In the genomic region with DNA sequence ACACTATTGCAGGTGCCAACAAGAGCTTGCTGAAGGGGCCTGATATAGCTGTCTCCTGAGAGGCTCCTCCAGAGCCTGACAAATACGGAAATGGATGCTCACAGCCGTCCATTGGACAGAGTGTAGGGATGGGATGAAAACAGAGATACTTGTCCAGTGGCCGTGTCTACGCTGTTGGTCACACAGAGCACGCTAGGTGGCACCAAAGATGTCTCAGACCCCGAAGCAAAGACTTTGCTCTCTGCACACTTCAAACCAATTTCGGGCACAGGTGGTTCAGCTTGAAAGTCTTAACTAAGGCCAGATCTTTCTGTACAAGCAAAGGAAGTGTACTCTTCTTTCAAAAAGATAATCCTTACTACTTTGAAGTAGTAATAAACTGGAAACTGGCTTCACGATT, we compare ENCODE assay signal across 9 mouse cellular contexts. TPM values are rescaled to one million over a fixed set of nuclear protein-coding genes. Genes with fewer than 3 reads are reported as not detected.
DNase-seq lines count a peak whose midpoint lies in the region; ATAC-seq and TF ChIP-seq lines count a peak whose summit lies in the region.
"Had no signal": no experiment of that assay in that cellular context is flagged by ENCODE, and none has a peak within 500 bp of the region (broad histone marks: within the 10 kb centered on the region; RNA-seq: fewer than 3 reads in every experiment).

No protein-coding gene starts in this region.

- no peaks in the 10 kb centered on the region for H3K27me3 ChIP-seq in kidney, embryonic 16.5 days (ENCODE audit: insufficient read depth, low read length)
- H3K27me3 ChIP-seq in CH12.LX (replicated peaks) = no peaks in the 10 kb centered on the region
- H3K27me3 ChIP-seq in forebrain, embryonic 15.5 days = no peaks in the 10 kb centered on the region

- H3K79me2 ChIP-seq in CH12.LX (replicated peaks; ENCODE audit: control insufficient read depth, extremely low read depth, insufficient read depth, poor library complexity, severe bottlenecking) = no peaks in the 10 kb centered on the region

- no peaks in the 10 kb centered on the region for H3K4me1 ChIP-seq in kidney, embryonic 16.5 days (ENCODE audit: insufficient read depth, low read length)
- no peaks in the 10 kb centered on the region for H3K4me1 ChIP-seq in CH12.LX (ENCODE audit: control insufficient read depth in 1 of 2, insufficient read depth in 2 of 2)
- H3K4me1 ChIP-seq in forebrain, embryonic 15.5 days = no peaks in the 10 kb centered on the region

- no peak overlapping the region for H3K27ac ChIP-seq in kidney, embryonic 16.5 days (ENCODE audit: low read length)
- H3K27ac ChIP-seq in CH12.LX (ENCODE audit: insufficient read depth, low read depth) = no peak overlapping the region
- no peak overlapping the region for H3K27ac ChIP-seq in forebrain, embryonic 15.5 days (replicated peaks)

- 57% methylated on average over 8 of the region's 8 CpGs for WGBS in kidney, embryonic 16.5 days
- WGBS in forebrain, embryonic 15.5 days = 57% methylated on average over 8 of the region's 8 CpGs

- ATAC-seq in kidney, embryonic 16.5 days (ENCODE audit: low FRiP score, low TSS enrichment) = no peak
- peak; percentile 60 to 62; a peak in 3 of 4 replicates for ATAC-seq in hematopoietic stem cell, adult 5-6 weeks (replicated peaks in 1 of 2; ENCODE audit: insufficient read depth in 1 of 2, low FRiP score in 2 of 2, low TSS enrichment in 1 of 2, low read depth in 1 of 2, poor library complexity in 2 of 2, severe bottlenecking in 2 of 2)
- ATAC-seq in forebrain, embryonic 15.5 days (replicated peaks) = no peak

- no peak for TF ChIP-seq EP300 in CH12.LX (IDR thresholded peaks at IDR 0.05; ENCODE audit: low read length)

- peak; percentile 32 for DNase-seq in kidney, adult 18-20 months
- peak; percentile 21 for DNase-seq in 3T3-L1 (ENCODE audit: low read depth, low spot score)
- DNase-seq in CH12.LX (ENCODE audit: extremely low read depth) = peak; percentile 51
- DNase-seq in right cerebral cortex, adult 2 months (ENCODE audit: low spot score in 2 of 2) = no peak
- DNase-seq in layer of hippocampus, adult 8-10 months (ENCODE audit: low spot score in 2 of 2) = no peak
- DNase-seq: adrenal gland, adult 2 months had no signal

- no peaks in the 10 kb centered on the region for H3K9me3 ChIP-seq in kidney, embryonic 16.5 days (ENCODE audit: low read length)
- no peaks in the 10 kb centered on the region for H3K9me3 ChIP-seq in CH12.LX (replicated peaks; ENCODE audit: low read length)
- no peaks in the 10 kb centered on the region for H3K9me3 ChIP-seq in forebrain, embryonic 15.5 days

- peak; percentile 22 to 75; a peak in 3 of 4 replicates for TF ChIP-seq CTCF in CH12.LX (conservative IDR thresholded peaks at IDR 0.05 in 1 of 2, IDR thresholded peaks at IDR 0.05 in 1 of 2; ENCODE audit: low read depth in 2 of 2, low read length in 2 of 2)

- H3K9ac ChIP-seq in kidney, embryonic 16.5 days (replicated peaks; ENCODE audit: low read length) = no peak overlapping the region
- no peak overlapping the region for H3K9ac ChIP-seq in CH12.LX (ENCODE audit: insufficient read depth, low read depth)
- H3K9ac ChIP-seq in forebrain, embryonic 15.5 days (replicated peaks) = no peak overlapping the region

- H3K4me3 ChIP-seq in kidney, embryonic 16.5 days (ENCODE audit: low read length) = no peak overlapping the region
- no peak overlapping the region for H3K4me3 ChIP-seq in CH12.LX (replicated peaks in 1 of 3; ENCODE audit: low read depth in 2 of 3, low read length in 2 of 3, poor library complexity in 1 of 3)
- no peak overlapping the region for H3K4me3 ChIP-seq in forebrain, embryonic 15.5 days

- peak; percentile 74 for TF ChIP-seq RAD21 in CH12.LX (IDR thresholded peaks at IDR 0.05; ENCODE audit: low read depth, low read length)

- H3K4me2 ChIP-seq in kidney, embryonic 16.5 days (replicated peaks; ENCODE audit: low read depth, low read length) = no peak overlapping the region
- H3K4me2 ChIP-seq in CH12.LX (ENCODE audit: insufficient read depth, low read depth, poor library complexity, severe bottlenecking) = no peak overlapping the region
- no peak overlapping the region for H3K4me2 ChIP-seq in forebrain, embryonic 15.5 days (replicated peaks)

- no peaks in the 10 kb centered on the region for H3K36me3 ChIP-seq in kidney, embryonic 16.5 days (ENCODE audit: insufficient read depth, low read length)
- H3K36me3 ChIP-seq in CH12.LX (replicated peaks in 1 of 2; ENCODE audit: control insufficient read depth in 1 of 2, insufficient read depth in 1 of 2, low read length in 1 of 2) = no peaks in the 10 kb centered on the region
- H3K36me3 ChIP-seq in forebrain, embryonic 15.5 days = no peaks in the 10 kb centered on the region

- dilution Hi-C loops in CH12.LX (cut with MboI; ENCODE audit: extremely low pct_ligation_motif_present, extremely low pct_unique_long_range_greater_than_20kb, low sequenced_read_pairs) = no loop called here

- in situ Hi-C loops in CH12.LX (cut with MboI; ENCODE audit: low pct_ligation_motif_present, low pct_unique_long_range_greater_than_20kb, low sequenced_read_pairs) = loop anchor here (10.0 kb wide), 1 partner anchor 172 kb away; a partner anchor contains a TSS

- no peak for TF ChIP-seq POLR2A in CH12.LX (IDR thresholded peaks at IDR 0.05; ENCODE audit: low read depth, low read length)

TF ChIP-seq in CH12.LX, 34 proteins besides CTCF, POLR2A, EP300 and RAD21:
- TF ChIP-seq ZC3H11A (IDR thresholded peaks at IDR 0.05; ENCODE audit: low read depth, low read length) (no peak; the same call in 1 of the 2 replicates), ELF1 (IDR thresholded peaks at IDR 0.05; ENCODE audit: low read depth, low read length) (peak; percentile 43; the same call in 1 of the 2 replicates), SMC3 (IDR thresholded peaks at IDR 0.05; ENCODE audit: low read depth, low read length) (peak; percentile 61), ZNF384 (IDR thresholded peaks at IDR 0.05; ENCODE audit: low read depth, low read length) (no peak), NRF1 (IDR thresholded peaks at IDR 0.05; ENCODE audit: low read depth, low read length) (no peak), KAT2A (IDR thresholded peaks at IDR 0.05; ENCODE audit: insufficient replicate concordance, low read length) (no peak), POLR2AphosphoS2 (IDR thresholded peaks at IDR 0.05; ENCODE audit: low read depth, low read length) (no peak)

RNA-seq across cellular contexts. Expression of a gene that starts 55.8 kb away (rescaled TPM):
- polyA plus RNA-seq in kidney, embryonic 16.5 days (2015; fragmentation: Nextera tagmentation; extraction: Ambion mirVana) = 5.2 and 5.6 TPM in 2 replicates
- total RNA-seq in CH12.LX (2012; rRNA removed) = not detected in 2 replicates
- not detected in 2 replicates for total RNA-seq in CH12.LX (2014; rRNA removed)
- not detected in 2 replicates for polyA plus RNA-seq in CH12.LX (2012; ENCODE audit: insufficient read length, low read depth)
- 11.9 and 17.8 TPM in 2 replicates for total RNA-seq in hematopoietic stem cell, adult 5-6 weeks (2017)
- polyA plus RNA-seq in forebrain, embryonic 15.5 days (2015; fragmentation: Nextera tagmentation; extraction: Ambion mirVana) = 5.8 and 9.2 TPM in 2 replicates
- 10 to 100 TPM; 24.4 to 34.4 (median 26.4) TPM for total RNA-seq in layer of hippocampus, adult 8-10 months (2022)

Comparison
In these comparisons a context has a peak if more than half of its experiments do, and no peak if none do; other contexts are left out.
1. DNase-seq: peak in kidney, adult 18-20 months (single experiment), 3T3-L1 (single experiment) and CH12.LX (single experiment); none in right cerebral cortex, adult 2 months (0 of 2) and layer of hippocampus, adult 8-10 months (0 of 2).
2. ATAC-seq: peak in hematopoietic stem cell, adult 5-6 weeks (2 of 2); none in kidney, embryonic 16.5 days (single experiment) and forebrain, embryonic 15.5 days (single experiment).
3. RNA of a gene that starts 55.8 kb away (total RNA-seq): 24.4 to 34.4 TPM in layer of hippocampus, adult 8-10 months and 11.9 to 17.8 TPM in hematopoietic stem cell, adult 5-6 weeks; not detected in CH12.LX; every median in the first group is over 10 times any median in the second.